Mouse (Mus musculus) lung, embryonic 16.5 days (tissue): ENCODE data around the gene Tcf7. TPM values are rescaled to one million over a fixed set of nuclear protein-coding genes. Genes with fewer than 3 reads are reported as not detected.

Experiments
- ATAC-seq: fragments of 200-750 bp; cut with Nextera tagmentation; 2 replicates; pipeline ENCODE4 v1.8.0; 2017; ENCODE audit warnings: low read depth, mild to moderate bottlenecking, moderate library complexity
- H3K27ac ChIP-seq: fragments of 300-500 bp; sonication (generic); 2 replicates; pipeline ENCODE4 v1.5.1; 2014; ENCODE audit warnings: mild to moderate bottlenecking, control low read depth, low read length
- H3K27me3 ChIP-seq: fragments of 300-500 bp; sonication (generic); 2 replicates; pipeline ENCODE4 v1.6.1; 2014; ENCODE audit warnings: low read depth, low read length, mixed read lengths; ENCODE audit not compliant: control insufficient read depth, insufficient read depth
- H3K36me3 ChIP-seq: fragments of 300-500 bp; sonication (generic); 2 replicates; pipeline ENCODE4 v1.6.1; 2014; ENCODE audit warnings: low read length; ENCODE audit not compliant: control insufficient read depth, insufficient read depth
- H3K4me1 ChIP-seq: fragments of 300-500 bp; sonication (generic); replicated peaks from 2 replicates; pipeline ENCODE4 v1.6.1; 2014; ENCODE audit warnings: low read length, mixed read lengths; ENCODE audit not compliant: control insufficient read depth, insufficient read depth
- H3K4me2 ChIP-seq: fragments of 300-500 bp; sonication (generic); 2 replicates; pipeline ENCODE4 v1.6.1; 2014; ENCODE audit warnings: low read depth, low read length, control low read depth
- H3K4me3 ChIP-seq: fragments of 300-500 bp; sonication (generic); 2 replicates; pipeline ENCODE4 v1.5.1; 2014; ENCODE audit warnings: mild to moderate bottlenecking, low read length, control low read depth
- H3K9ac ChIP-seq: fragments of 300-500 bp; sonication (generic); 2 replicates; pipeline ENCODE4 v1.6.1; 2014; ENCODE audit warnings: low read length, control low read depth
- H3K9me3 ChIP-seq: fragments of 300-500 bp; sonication (generic); 2 replicates; pipeline ENCODE4 v1.6.1; 2016; ENCODE audit warnings: low read length; ENCODE audit not compliant: control insufficient read depth
- WGBS: fragments of 180-500 bp; shearing (Covaris S2); extraction: QIAGEN DNeasy Blood & Tissue Kit; methylation state at CpG from one replicate; pipeline ENCODE4 v1.1.7; 2014; 5-methylcytosine and 5-hydroxymethylcytosine counted together
- polyA plus RNA-seq: library from polyadenylated mRNA; unstranded; fragments of >200 nt; fragmentation: Nextera tagmentation; extraction: Ambion mirVana; gene quantifications from 2 replicates; pipeline ENCODE4 v1.2.1, GENCODE M21; 2015

The Tcf7 gene
- polyA plus RNA-seq, 1 experiment from 2014 or later = 16.4 TPM

- Histone ChIP-seq H3K36me3 (peaks cover 2% of the 10 kb centered on the region), H3K9ac (no peak overlapping the region), H3K4me2 (no peak overlapping the region), H3K4me3 (no peak overlapping the region), H3K4me1 (peaks cover 11% of the 10 kb centered on the region), H3K27ac (no peak overlapping the region), H3K27me3 (no peaks in the 10 kb centered on the region), H3K9me3 (no peaks in the 10 kb centered on the region)
- no peak for ATAC-seq
- 82% methylated on average over 11 of the region's 11 CpGs for WGBS
Measured at GRCm38 (mm10) chr11:52262338-52262737, 20.5 kb downstream of the Tcf7 start.

- no peak overlapping the region for H3K4me2 ChIP-seq
- peaks cover 4% of the 10 kb centered on the region for H3K36me3 ChIP-seq
- no peaks in the 10 kb centered on the region for H3K9me3 ChIP-seq
- H3K27me3 ChIP-seq = no peaks in the 10 kb centered on the region
- no peak overlapping the region for H3K4me3 ChIP-seq
- 40% methylated on average over 5 of the region's 5 CpGs for WGBS
- peaks cover 11% of the 10 kb centered on the region for H3K4me1 ChIP-seq
- no peak overlapping the region for H3K9ac ChIP-seq
- H3K27ac ChIP-seq = no peak overlapping the region
- no peak for ATAC-seq
Measured at GRCm38 (mm10) chr11:52261937-52262336, 20.9 kb downstream of the Tcf7 start.

GRCm38 (mm10) chr11:52260878-52261277 lies 21.9 kb downstream of the Tcf7 start:
- no peaks in the 10 kb centered on the region for H3K9me3 ChIP-seq
- peaks cover 9% of the 10 kb centered on the region for H3K4me1 ChIP-seq
- H3K27ac ChIP-seq = no peak overlapping the region
- H3K9ac ChIP-seq = no peak overlapping the region
- H3K4me2 ChIP-seq = no peak overlapping the region
- H3K4me3 ChIP-seq = no peak overlapping the region
- no peaks in the 10 kb centered on the region for H3K27me3 ChIP-seq
- 76% methylated on average over 4 of the region's 4 CpGs for WGBS
- no peak for ATAC-seq
- peaks cover 8% of the 10 kb centered on the region for H3K36me3 ChIP-seq

GRCm38 (mm10) chr11:52258711-52259110 lies 24.1 kb downstream of the Tcf7 start:
- Histone ChIP-seq H3K36me3 (peaks cover 8% of the 10 kb centered on the region), H3K27me3 (no peaks in the 10 kb centered on the region), H3K27ac (no peak overlapping the region), H3K4me3 (no peak overlapping the region), H3K9ac (no peak overlapping the region), H3K4me1 (no peaks in the 10 kb centered on the region), H3K4me2 (no peak overlapping the region), H3K9me3 (no peaks in the 10 kb centered on the region)
- WGBS = 65% methylated on average over 5 of the region's 5 CpGs
- no peak for ATAC-seq

- Histone ChIP-seq H3K36me3 (peaks cover 8% of the 10 kb centered on the region), H3K4me3 (no peak overlapping the region), H3K4me2 (no peak overlapping the region), H3K27ac (no peak overlapping the region), H3K27me3 (no peaks in the 10 kb centered on the region), H3K9me3 (no peaks in the 10 kb centered on the region), H3K4me1 (0 out of 2 replicates have a peak, but pooled peaks cover 5% of the 10 kb centered on the region), H3K9ac (no peak overlapping the region)
- no peak for ATAC-seq
- 84% methylated on average over 3 of the region's 3 CpGs for WGBS
Measured at GRCm38 (mm10) chr11:52257376-52257775, 25.4 kb downstream of the Tcf7 start.

- Histone ChIP-seq H3K27ac (no peak overlapping the region), H3K4me2 (no peak overlapping the region), H3K9me3 (no peaks in the 10 kb centered on the region), H3K4me1 (0 out of 2 replicates have a peak, but pooled peaks cover 5% of the 10 kb centered on the region), H3K9ac (no peak overlapping the region), H3K4me3 (no peak overlapping the region), H3K27me3 (no peaks in the 10 kb centered on the region), H3K36me3 (peaks cover 8% of the 10 kb centered on the region; the same call in 1 of the 2 replicates)
- 87% methylated on average over 8 of the region's 8 CpGs for WGBS
- ATAC-seq = no peak
Measured at GRCm38 (mm10) chr11:52255077-52255476, 27.7 kb downstream of the Tcf7 start.

- H3K9me3 ChIP-seq = no peaks in the 10 kb centered on the region
- H3K27me3 ChIP-seq = no peaks in the 10 kb centered on the region
- H3K9ac ChIP-seq = no peak overlapping the region
- H3K36me3 ChIP-seq = peaks cover 8% of the 10 kb centered on the region
- H3K4me2 ChIP-seq = no peak overlapping the region
- H3K27ac ChIP-seq = peak overlapping the region; percentile 42; the same call in 1 of the 2 replicates
- ATAC-seq = peak; percentile 62
- WGBS = 61% methylated on average over 11 of the region's 11 CpGs
- H3K4me1 ChIP-seq = 0 out of 2 replicates have a peak, but pooled peaks cover 5% of the 10 kb centered on the region
- no peak overlapping the region for H3K4me3 ChIP-seq
Measured at GRCm38 (mm10) chr11:52253674-52254375, 29.0 kb downstream of the Tcf7 start.

GRCm38 (mm10) chr11:52252692-52253091 lies 30.1 kb downstream of the Tcf7 start:
- Histone ChIP-seq H3K27me3 (no peaks in the 10 kb centered on the region), H3K4me2 (no peak overlapping the region), H3K9me3 (no peaks in the 10 kb centered on the region), H3K27ac (peak overlapping the region; percentile 42), H3K36me3 (peaks cover 8% of the 10 kb centered on the region), H3K9ac (no peak overlapping the region), H3K4me1 (0 out of 2 replicates have a peak, but pooled peaks cover 5% of the 10 kb centered on the region), H3K4me3 (no peak overlapping the region)
- 45% methylated on average over 1 of the region's 1 CpGs for WGBS
- no peak for ATAC-seq

GRCm38 (mm10) chr11:52251770-52252169 lies 31.0 kb downstream of the Tcf7 start:
- no peak overlapping the region for H3K27ac ChIP-seq
- 67% methylated on average over 5 of the region's 5 CpGs for WGBS
- no peak overlapping the region for H3K9ac ChIP-seq
- H3K9me3 ChIP-seq = no peaks in the 10 kb centered on the region
- peaks cover 4% of the 10 kb centered on the region for H3K36me3 ChIP-seq
- H3K4me1 ChIP-seq = 0 out of 2 replicates have a peak, but pooled peaks cover 5% of the 10 kb centered on the region
- H3K4me2 ChIP-seq = no peak overlapping the region
- H3K27me3 ChIP-seq = no peaks in the 10 kb centered on the region
- H3K4me3 ChIP-seq = no peak overlapping the region
- no peak for ATAC-seq
